ENCODE assay signal across 8 mouse cellular contexts in the genomic region with DNA sequence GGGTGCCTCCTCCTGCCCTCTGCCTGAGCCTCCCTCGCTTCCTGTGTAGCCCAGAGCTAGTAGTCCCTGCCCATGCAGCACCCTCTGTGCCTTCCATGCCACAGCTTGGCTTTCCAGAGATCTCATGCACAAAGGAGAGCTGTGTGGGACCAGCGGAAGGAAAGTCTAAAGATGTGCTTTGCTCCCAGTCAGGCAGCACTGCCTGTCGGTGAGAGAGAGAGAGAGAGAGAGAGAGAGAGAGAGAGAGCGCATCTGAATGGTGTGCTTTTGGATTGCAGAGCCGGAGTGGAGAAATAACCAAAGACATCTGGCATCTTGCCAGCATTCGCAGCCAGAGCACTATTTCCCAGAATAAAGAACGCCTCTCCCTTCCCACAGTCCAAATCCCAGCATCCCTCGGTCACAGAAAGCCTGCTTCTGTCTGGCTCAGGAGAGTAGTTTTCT.
A peak's percentile ranks its signal among the peaks of the same experiment; 100 is the strongest.
DNase-seq lines count a peak whose midpoint lies in the region; ATAC-seq and TF ChIP-seq lines count a peak whose summit lies in the region.

No protein-coding gene starts in this region.

- no peaks in the 10 kb centered on the region for H3K36me3 ChIP-seq in kidney, adult 2 months (ENCODE audit: control insufficient read depth, insufficient read depth, low read length)
- H3K36me3 ChIP-seq in hindbrain, embryonic 16.5 days (ENCODE audit: control insufficient read depth, insufficient read depth, low read length), result no peaks in the 10 kb centered on the region
- no peaks in the 10 kb centered on the region for H3K36me3 ChIP-seq in lung, embryonic 15.5 days

- peak overlapping the region; percentile 25; the same call in 1 of the 2 replicates for H3K4me2 ChIP-seq in hindbrain, embryonic 16.5 days (ENCODE audit: low read length)
- H3K4me2 ChIP-seq in lung, embryonic 15.5 days, result peak overlapping the region; percentile 11; the same call in 1 of the 2 replicates

- H3K27me3 ChIP-seq in kidney, adult 2 months (replicated peaks; ENCODE audit: control insufficient read depth, insufficient read depth, low read length), result no peaks in the 10 kb centered on the region
- H3K27me3 ChIP-seq in hindbrain, embryonic 16.5 days (replicated peaks; ENCODE audit: control insufficient read depth, insufficient read depth, low read length), result no peaks in the 10 kb centered on the region
- H3K27me3 ChIP-seq in lung, embryonic 15.5 days, result no peaks in the 10 kb centered on the region

- H3K9me3 ChIP-seq in hindbrain, embryonic 16.5 days (ENCODE audit: control insufficient read depth, low read length), result no peaks in the 10 kb centered on the region
- H3K9me3 ChIP-seq in lung, embryonic 15.5 days, result no peaks in the 10 kb centered on the region

- peak overlapping the region; percentile 5; the same call in 1 of the 2 replicates for H3K9ac ChIP-seq in hindbrain, embryonic 16.5 days (ENCODE audit: low read depth, low read length)
- no peak overlapping the region for H3K9ac ChIP-seq in lung, embryonic 15.5 days

- H3K4me1 ChIP-seq in kidney, adult 2 months (ENCODE audit: control insufficient read depth, insufficient read depth, low read length), result peaks cover 7% of the 10 kb centered on the region; the same call in 1 of the 2 replicates
- H3K4me1 ChIP-seq in hindbrain, embryonic 16.5 days (ENCODE audit: control insufficient read depth, insufficient read depth, low read depth, low read length), result peaks cover 8% of the 10 kb centered on the region
- peaks cover 17% of the 10 kb centered on the region for H3K4me1 ChIP-seq in lung, embryonic 15.5 days

- WGBS in kidney, adult 2 months, result 43% methylated on average over 8 of the region's 8 CpGs
- WGBS in hindbrain, embryonic 16.5 days, result 23% methylated on average over 8 of the region's 8 CpGs
- WGBS in lung, embryonic 15.5 days, result 15% methylated on average over 8 of the region's 8 CpGs

- no peak overlapping the region for H3K4me3 ChIP-seq in kidney, adult 2 months (ENCODE audit: insufficient read depth, low read depth, low read length)
- H3K4me3 ChIP-seq in hindbrain, embryonic 16.5 days (ENCODE audit: low read length), result no peak overlapping the region
- H3K4me3 ChIP-seq in lung, embryonic 15.5 days, result no peak overlapping the region

- DNase-seq in kidney, adult 2 months, result peak; percentile 43
- no peak for DNase-seq in kidney, adult 8-10 months
- DNase-seq in brain, embryonic 14.5 days (ENCODE audit: low read depth), result peak; percentile 94
- DNase-seq in gastrocnemius, adult 18-20 months (ENCODE audit: low spot score), result peak; percentile 47
- peak; percentile 76 for DNase-seq in skeletal muscle tissue, adult 2 months (ENCODE audit: low read depth, low spot score)
- no peak for DNase-seq in thymus, postnatal 4 days

- no peak for TF ChIP-seq POLR2A in kidney, adult 2 months (IDR thresholded peaks at IDR 0.05; ENCODE audit: low read depth, low read length)
- TF ChIP-seq POLR2A in brain, embryonic 14.5 days (IDR thresholded peaks at IDR 0.05; ENCODE audit: borderline replicate concordance, extremely low read depth, insufficient read depth, insufficient read length, poor library complexity, severe bottlenecking), result no peak

- peak; percentile 88 for ATAC-seq in hindbrain, embryonic 16.5 days
- peak; percentile 67 for ATAC-seq in lung, embryonic 15.5 days (ENCODE audit: borderline replicate concordance, extremely low read depth, low FRiP score, low TSS enrichment)

- H3K27ac ChIP-seq in kidney, adult 2 months (ENCODE audit: insufficient read depth, low read depth, low read length), result no peak overlapping the region
- H3K27ac ChIP-seq in hindbrain, embryonic 16.5 days (ENCODE audit: low read depth, low read length), result peak overlapping the region; percentile 60
- H3K27ac ChIP-seq in lung, embryonic 15.5 days, result no peak overlapping the region

- no peak for TF ChIP-seq CTCF in kidney, adult 2 months (conservative IDR thresholded peaks at IDR 0.05; ENCODE audit: insufficient read depth, insufficient read length, low read depth, low read length)
- no peak for TF ChIP-seq CTCF in brain, embryonic 14.5 days (IDR thresholded peaks at IDR 0.05; ENCODE audit: borderline replicate concordance, extremely low read depth, insufficient read depth, insufficient read length)

Comparison
In these comparisons a context has a peak if more than half of its experiments do, and no peak if none do; other contexts are left out.
1. DNase-seq: peak in kidney, adult 2 months (single experiment), brain, embryonic 14.5 days (single experiment), gastrocnemius, adult 18-20 months (single experiment) and skeletal muscle tissue, adult 2 months (single experiment); none in kidney, adult 8-10 months (0 of 2) and thymus, postnatal 4 days (single experiment).